Mouse (Mus musculus): ENCODE data around the gene Cdkn1a. TPM values are rescaled to one million over a fixed set of nuclear protein-coding genes. Genes with fewer than 3 reads are reported as not detected.
A peak's percentile ranks its signal among the peaks of the same experiment; 100 is the strongest.

Gene Cdkn1a
- polyA plus RNA-seq, 1 experiment = 31.1 TPM

- Histone ChIP-seq H3K4me1 (replicated peaks; ENCODE audit: control insufficient read depth, insufficient read depth, low read length) (peaks cover 25% of the 10 kb centered on the region), H3K27me3 (ENCODE audit: control insufficient read depth, insufficient read depth, low read length) (peaks cover 10% of the 10 kb centered on the region; the same call in 1 of the 2 replicates), H3K4me3 (ENCODE audit: control insufficient read depth, insufficient read depth, low read length) (peak overlapping the region; percentile 69), H3K36me3 (ENCODE audit: control insufficient read depth, insufficient read depth, low read length) (no peaks in the 10 kb centered on the region), H3K27ac (ENCODE audit: control insufficient read depth, insufficient read depth, low read length) (no peak overlapping the region)
- WGBS = under 1% methylated on average over 24 of the region's 24 CpGs
- no peak for TF ChIP-seq CTCF (IDR thresholded peaks at IDR 0.05; ENCODE audit: borderline replicate concordance, control insufficient read depth, extremely low read depth, insufficient read depth, low read length, poor library complexity)
- no peak for TF ChIP-seq POLR2A (IDR thresholded peaks at IDR 0.05; ENCODE audit: control insufficient read depth, extremely low read depth, insufficient read depth, low read length, poor library complexity)
- no peak for DNase-seq
Observed at GRCm38 (mm10) chr17:29093961-29094309, 3.2 kb downstream of the Cdkn1a start.

DNA sequence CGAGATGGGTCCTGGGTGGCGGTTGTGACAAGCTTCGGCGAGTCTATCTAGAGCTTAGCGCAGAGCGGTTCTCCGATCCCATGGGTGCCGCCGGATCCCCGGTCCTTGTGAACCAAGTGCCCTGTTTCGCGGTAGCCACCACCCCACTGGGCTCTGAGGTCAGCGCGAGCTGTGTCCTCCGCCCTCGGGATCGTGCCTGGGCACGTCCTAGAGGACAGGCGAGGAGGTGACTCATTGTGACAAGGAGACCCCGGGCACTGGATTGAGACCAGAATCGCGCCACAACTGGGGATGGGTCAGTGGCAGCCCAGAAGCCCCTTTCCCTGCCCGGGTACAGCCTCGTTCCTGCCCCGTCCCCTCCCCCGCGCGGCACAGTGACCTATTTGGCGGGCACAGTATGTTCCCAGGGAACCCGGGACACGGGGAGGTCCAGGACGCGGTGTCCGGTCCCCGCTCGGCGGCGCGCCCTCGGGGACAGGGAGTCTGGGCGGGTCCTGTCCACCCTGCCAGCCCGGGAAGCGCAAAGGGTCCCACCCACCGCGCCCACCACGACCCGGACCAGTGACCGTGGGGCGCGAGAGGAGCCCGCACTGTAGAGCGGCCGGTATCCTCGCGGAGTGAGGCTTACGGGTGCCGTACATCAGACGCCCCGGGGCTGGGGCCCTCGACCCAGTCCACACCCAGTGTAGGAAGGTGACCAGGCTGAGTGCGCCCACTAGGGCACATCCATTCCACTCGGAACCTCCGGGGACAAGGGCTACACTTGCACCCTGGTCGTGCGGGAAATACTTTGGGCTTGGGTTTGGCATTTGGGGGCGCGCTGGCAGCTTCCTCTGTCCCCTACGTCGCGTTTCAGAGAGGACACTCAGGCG lies 3.8 kb downstream of the Cdkn1a start:
- H3K36me3 ChIP-seq (ENCODE audit: control insufficient read depth, insufficient read depth, low read length) = no peaks in the 10 kb centered on the region
- H3K27me3 ChIP-seq (ENCODE audit: control insufficient read depth, insufficient read depth, low read length) = peaks cover 10% of the 10 kb centered on the region; the same call in 1 of the 2 replicates
- TF ChIP-seq POLR2A (IDR thresholded peaks at IDR 0.05; ENCODE audit: control insufficient read depth, extremely low read depth, insufficient read depth, low read length, poor library complexity) = no peak
- TF ChIP-seq CTCF (IDR thresholded peaks at IDR 0.05; ENCODE audit: borderline replicate concordance, control insufficient read depth, extremely low read depth, insufficient read depth, low read length, poor library complexity) = 0 out of 2 replicates have a peak, but pooled peaks have one; percentile 21
- peak overlapping the region; percentile 69 for H3K4me3 ChIP-seq (ENCODE audit: control insufficient read depth, insufficient read depth, low read length)
- H3K27ac ChIP-seq (ENCODE audit: control insufficient read depth, insufficient read depth, low read length) = no peak overlapping the region
- under 1% methylated on average over 70 of the region's 71 CpGs for WGBS
- peak; percentile 31 for DNase-seq
- H3K4me1 ChIP-seq (replicated peaks; ENCODE audit: control insufficient read depth, insufficient read depth, low read length) = peaks cover 28% of the 10 kb centered on the region

DNA sequence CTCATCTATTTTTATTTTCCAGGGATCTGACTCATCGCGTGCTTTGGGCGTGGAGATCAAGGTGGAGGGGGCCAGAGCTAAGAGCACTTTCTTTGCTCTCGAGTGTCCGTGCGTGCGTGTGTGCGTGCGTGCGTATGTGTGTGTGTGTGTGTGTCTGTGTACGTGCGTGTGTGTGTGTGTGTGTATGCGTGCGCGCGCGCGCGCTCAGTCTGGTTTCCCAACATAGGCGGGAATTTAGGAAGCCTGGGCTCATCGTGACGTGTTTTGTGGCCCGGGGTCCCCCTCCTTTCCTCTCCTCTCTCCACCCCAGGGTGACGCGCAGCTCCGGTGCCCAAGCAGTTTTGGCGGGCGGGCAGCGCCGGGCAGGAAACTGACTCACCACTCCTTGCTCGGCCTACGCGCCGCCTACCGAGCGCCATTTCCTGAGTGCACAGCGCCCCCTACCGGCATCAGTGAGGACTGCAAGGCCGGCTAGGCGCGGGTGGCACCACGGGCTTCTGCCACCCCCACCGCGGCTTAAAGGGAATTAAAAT lies 4.5 kb downstream of the Cdkn1a start:
- Histone ChIP-seq H3K27me3 (ENCODE audit: control insufficient read depth, insufficient read depth, low read length) (peaks cover 10% of the 10 kb centered on the region; the same call in 1 of the 2 replicates), H3K4me1 (replicated peaks; ENCODE audit: control insufficient read depth, insufficient read depth, low read length) (peaks cover 28% of the 10 kb centered on the region), H3K4me3 (ENCODE audit: control insufficient read depth, insufficient read depth, low read length) (peak overlapping the region; percentile 69), H3K36me3 (ENCODE audit: control insufficient read depth, insufficient read depth, low read length) (no peaks in the 10 kb centered on the region), H3K27ac (ENCODE audit: control insufficient read depth, insufficient read depth, low read length) (no peak overlapping the region)
- TF ChIP-seq POLR2A (IDR thresholded peaks at IDR 0.05; ENCODE audit: control insufficient read depth, extremely low read depth, insufficient read depth, low read length, poor library complexity) (no peak), CTCF (IDR thresholded peaks at IDR 0.05; ENCODE audit: borderline replicate concordance, control insufficient read depth, extremely low read depth, insufficient read depth, low read length, poor library complexity) (peak; percentile 98)
- DNase-seq = peak; percentile 95
- WGBS = 0% methylated on average over 44 of the region's 44 CpGs

DNA sequence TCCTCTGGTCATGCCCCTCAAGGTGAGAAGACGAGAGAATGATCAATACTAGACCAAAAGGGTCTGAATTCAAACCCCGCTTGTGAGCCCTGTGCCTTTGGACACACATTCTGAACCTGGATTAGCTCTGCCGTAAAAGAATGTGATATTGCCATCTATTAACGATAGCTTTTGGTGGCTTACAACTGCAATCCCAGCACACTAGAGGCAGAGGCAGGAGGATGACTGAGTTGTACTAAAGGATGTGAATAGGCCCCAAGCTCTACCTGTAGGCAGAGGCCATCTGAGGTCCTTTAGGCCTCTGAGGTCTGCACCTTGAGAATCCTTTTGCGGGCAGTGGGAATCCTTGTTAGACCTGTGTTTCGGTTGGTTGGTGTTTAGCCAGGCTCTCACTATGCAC lies 5.5 kb downstream of the Cdkn1a start:
- Histone ChIP-seq H3K4me1 (replicated peaks; ENCODE audit: control insufficient read depth, insufficient read depth, low read length) (peaks cover 28% of the 10 kb centered on the region), H3K27me3 (ENCODE audit: control insufficient read depth, insufficient read depth, low read length) (peaks cover 10% of the 10 kb centered on the region; the same call in 1 of the 2 replicates), H3K4me3 (ENCODE audit: control insufficient read depth, insufficient read depth, low read length) (no peak overlapping the region), H3K36me3 (ENCODE audit: control insufficient read depth, insufficient read depth, low read length) (no peaks in the 10 kb centered on the region), H3K27ac (ENCODE audit: control insufficient read depth, insufficient read depth, low read length) (no peak overlapping the region)
- no peak for DNase-seq
- WGBS = 98% methylated on average over 6 of the region's 6 CpGs
- TF ChIP-seq POLR2A (IDR thresholded peaks at IDR 0.05; ENCODE audit: control insufficient read depth, extremely low read depth, insufficient read depth, low read length, poor library complexity) (no peak), CTCF (IDR thresholded peaks at IDR 0.05; ENCODE audit: borderline replicate concordance, control insufficient read depth, extremely low read depth, insufficient read depth, low read length, poor library complexity) (no peak)

- Histone ChIP-seq H3K4me1 (replicated peaks; ENCODE audit: control insufficient read depth, insufficient read depth, low read length) (peaks cover 28% of the 10 kb centered on the region), H3K27me3 (ENCODE audit: control insufficient read depth, insufficient read depth, low read length) (peaks cover 10% of the 10 kb centered on the region; the same call in 1 of the 2 replicates), H3K36me3 (ENCODE audit: control insufficient read depth, insufficient read depth, low read length) (no peaks in the 10 kb centered on the region), H3K4me3 (ENCODE audit: control insufficient read depth, insufficient read depth, low read length) (no peak overlapping the region), H3K27ac (ENCODE audit: control insufficient read depth, insufficient read depth, low read length) (no peak overlapping the region)
- WGBS = 33% methylated on average over 7 of the region's 7 CpGs
- no peak for DNase-seq
- no peak for TF ChIP-seq CTCF (IDR thresholded peaks at IDR 0.05; ENCODE audit: borderline replicate concordance, control insufficient read depth, extremely low read depth, insufficient read depth, low read length, poor library complexity)
- TF ChIP-seq POLR2A (IDR thresholded peaks at IDR 0.05; ENCODE audit: control insufficient read depth, extremely low read depth, insufficient read depth, low read length, poor library complexity) = no peak
Observed at GRCm38 (mm10) chr17:29096851-29097561, 6.2 kb downstream of the Cdkn1a start.

GRCm38 (mm10) chr17:29098291-29098690 lies 7.5 kb downstream of the Cdkn1a start:
- H3K27me3 ChIP-seq (ENCODE audit: control insufficient read depth, insufficient read depth, low read length) = peaks cover 10% of the 10 kb centered on the region; the same call in 1 of the 2 replicates
- H3K4me1 ChIP-seq (replicated peaks; ENCODE audit: control insufficient read depth, insufficient read depth, low read length) = peaks cover 28% of the 10 kb centered on the region
- no peak for TF ChIP-seq POLR2A (IDR thresholded peaks at IDR 0.05; ENCODE audit: control insufficient read depth, extremely low read depth, insufficient read depth, low read length, poor library complexity)
- TF ChIP-seq CTCF (IDR thresholded peaks at IDR 0.05; ENCODE audit: borderline replicate concordance, control insufficient read depth, extremely low read depth, insufficient read depth, low read length, poor library complexity) = no peak
- no peak for DNase-seq
- H3K27ac ChIP-seq (ENCODE audit: control insufficient read depth, insufficient read depth, low read length) = no peak overlapping the region
- no peak overlapping the region for H3K4me3 ChIP-seq (ENCODE audit: control insufficient read depth, insufficient read depth, low read length)
- WGBS = 97% methylated on average over 22 of the region's 24 CpGs
- no peaks in the 10 kb centered on the region for H3K36me3 ChIP-seq (ENCODE audit: control insufficient read depth, insufficient read depth, low read length)
